Mouse (Mus musculus): ENCODE results near the gene Lrrc8c.
"Not testable (repeated sequence)": the region's sequence is repeated elsewhere in the genome, so short reads cannot be mapped to it uniquely, and the experiment has no call there.

Gene Lrrc8c

GRCm38 (mm10) chr5:105609683-105610082 is 90.5 kb downstream of the Lrrc8c start:
- DNase-seq: peak in 1 of 2 experiments; percentile 27

GRCm38 (mm10) chr5:105613002-105613401 is 93.8 kb downstream of the Lrrc8c start:
- no peak for DNase-seq

GRCm38 (mm10) chr5:105614000-105614399 is 94.8 kb downstream of the Lrrc8c start:
- no peak for DNase-seq

- no peak for DNase-seq
Observed at GRCm38 (mm10) chr5:105614682-105615434, 95.7 kb downstream of the Lrrc8c start.

- DNase-seq: peak; percentile 56 to 63
Observed at GRCm38 (mm10) chr5:105615871-105616454, 96.8 kb downstream of the Lrrc8c start.

- DNase-seq: peak; percentile 54 to 67
Observed at GRCm38 (mm10) chr5:105616538-105616937, 97.3 kb downstream of the Lrrc8c start.

- no peak for DNase-seq
Observed at GRCm38 (mm10) chr5:105618510-105618909, 99.3 kb downstream of the Lrrc8c start.

- no peak for DNase-seq
Observed at GRCm38 (mm10) chr5:105619666-105620065, 100.5 kb downstream of the Lrrc8c start.

- DNase-seq: no peak
Observed at GRCm38 (mm10) chr5:105620505-105621116, 101.4 kb downstream of the Lrrc8c start.

- no peak for DNase-seq
Observed at GRCm38 (mm10) chr5:105623074-105623713, 104.0 kb downstream of the Lrrc8c start.

- no peak for DNase-seq
Observed at GRCm38 (mm10) chr5:105624257-105624656, 105.1 kb downstream of the Lrrc8c start.

GRCm38 (mm10) chr5:105625504-105626150 is 106.4 kb downstream of the Lrrc8c start:
- no peak for DNase-seq

GRCm38 (mm10) chr5:105626355-105626754 is 107.2 kb downstream of the Lrrc8c start:
- DNase-seq: no peak

- no peak for DNase-seq
Observed at GRCm38 (mm10) chr5:105627093-105627492, 107.9 kb downstream of the Lrrc8c start.

- no peak for DNase-seq
Observed at GRCm38 (mm10) chr5:105629955-105630354, 110.8 kb downstream of the Lrrc8c start.

GRCm38 (mm10) chr5:105632066-105632465 is 112.9 kb downstream of the Lrrc8c start:
- no peak for DNase-seq

GRCm38 (mm10) chr5:105635576-105635975 is 116.4 kb downstream of the Lrrc8c start:
- DNase-seq: peak in 1 of 2 experiments; percentile 61

- DNase-seq: peak in 1 of 2 experiments; percentile 65
Observed at GRCm38 (mm10) chr5:105636484-105637191, 117.5 kb downstream of the Lrrc8c start.

GRCm38 (mm10) chr5:105638266-105638665 is 119.1 kb downstream of the Lrrc8c start:
- not testable (repeated sequence) for DNase-seq

GRCm38 (mm10) chr5:105638916-105639315 is 119.7 kb downstream of the Lrrc8c start:
- no peak for DNase-seq

GRCm38 (mm10) chr5:105639363-105639762 is 120.2 kb downstream of the Lrrc8c start:
- DNase-seq: no peak

GRCm38 (mm10) chr5:105642517-105642916 is 123.3 kb downstream of the Lrrc8c start:
- peak; percentile 78 to 87 for DNase-seq
